Mouse (Mus musculus): ENCODE data around the gene Lig4.

DNA sequence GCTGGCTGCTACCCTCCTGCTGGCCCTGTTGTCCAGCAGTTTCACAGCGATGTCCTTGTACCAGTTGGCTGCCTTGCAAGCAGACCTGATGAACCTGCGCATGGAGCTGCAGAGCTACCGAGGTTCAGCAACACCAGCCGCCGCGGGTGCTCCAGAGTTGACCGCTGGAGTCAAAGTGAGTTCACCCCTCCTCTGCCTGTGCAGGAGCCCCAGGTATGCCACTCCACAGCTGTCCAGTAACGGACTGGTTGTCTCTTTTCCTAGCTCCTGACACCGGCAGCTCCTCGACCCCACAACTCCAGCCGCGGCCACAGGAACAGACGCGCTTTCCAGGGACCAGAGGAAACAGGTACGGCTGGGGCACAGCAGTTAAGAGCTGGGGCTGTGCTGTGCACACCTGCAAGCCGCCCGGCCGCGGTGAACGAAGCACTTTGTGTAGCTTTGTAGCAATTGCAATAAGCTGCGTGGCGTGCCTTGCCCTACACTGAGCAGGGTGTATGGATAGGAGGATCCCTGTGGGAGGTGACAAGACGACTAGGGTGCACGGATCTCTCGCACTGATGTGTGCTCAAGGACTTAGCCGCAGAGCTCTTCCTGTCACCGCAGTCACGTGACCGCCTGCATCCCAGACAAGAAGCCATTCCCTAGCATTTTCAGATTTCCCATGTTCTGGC is 29.6 kb upstream of the Lig4 start:
- TF ChIP-seq CTCF (IDR thresholded peaks at IDR 0.05; ENCODE audit: low read depth, low read length) (no peak), POLR2A (IDR thresholded peaks at IDR 0.05; ENCODE audit: extremely low read depth, insufficient read depth, low read length) (no peak)

All from liver, adult 2 months (tissue).